ENCODE assay signal across 16 mouse cellular contexts in genomic region chr5:3970936-3971335, GRCm38 (mm10).
"Had no signal": no experiment of that assay in that cellular context is flagged by ENCODE, and none has a peak within 500 bp of the region (broad histone marks: within the 10 kb centered on the region; RNA-seq: fewer than 3 reads in every experiment).

No protein-coding gene starts in this region.

- H3K4me1 ChIP-seq: neural tube, embryonic 13.5 days; neural tube, embryonic 15.5 days; stomach, embryonic 15.5 days had no signal

- H3K27me3 ChIP-seq: neural tube, embryonic 13.5 days; neural tube, embryonic 15.5 days; stomach, embryonic 15.5 days had no signal

- H3K27ac ChIP-seq: neural tube, embryonic 13.5 days; neural tube, embryonic 15.5 days; stomach, embryonic 15.5 days; stomach, postnatal 0 days had no signal

- H3K4me2 ChIP-seq: neural tube, embryonic 13.5 days; neural tube, embryonic 15.5 days; stomach, embryonic 15.5 days had no signal

- H3K4me3 ChIP-seq: neural tube, embryonic 13.5 days; neural tube, embryonic 15.5 days; stomach, embryonic 15.5 days had no signal

- H3K9ac ChIP-seq: neural tube, embryonic 13.5 days; neural tube, embryonic 15.5 days; stomach, embryonic 15.5 days had no signal

- DNase-seq: retina, postnatal 1 day; right cerebral cortex, adult 18-20 months; right cerebral cortex, postnatal 14 days; right cerebral cortex, postnatal 25 days; right cerebral cortex, postnatal 4 days; spleen, adult 18-20 months; thymus, adult 18-20 months; thymus, adult 2 months; thymus, postnatal 14 days; thymus, postnatal 25 days; thymus, postnatal 36 days; thymus, postnatal 4 days had no signal

- H3K9me3 ChIP-seq: neural tube, embryonic 13.5 days; neural tube, embryonic 15.5 days; stomach, embryonic 15.5 days had no signal
